Mouse (Mus musculus) liver, adult 2 months (tissue): ENCODE data around the gene Kif1b. TPM values are rescaled to one million over a fixed set of nuclear protein-coding genes. Genes with fewer than 3 reads are reported as not detected.

Source experiments
- DNase-seq: peaks from one replicate; pipeline ENCODE4 v3.0.0-alpha.2; 2011; ENCODE audit warnings: low read depth, low spot score; ENCODE audit errors: extremely low read depth
- H3K27ac ChIP-seq: fragments of 200-500 bp; replicated peaks from 2 replicates; pipeline ENCODE4 v1.5.1; 2012; ENCODE audit warnings: low read depth, mild to moderate bottlenecking, control low read depth, inconsistent platforms, low read length; ENCODE audit not compliant: insufficient read depth
- H3K27me3 ChIP-seq: fragments of 200-500 bp; 2 replicates; pipeline ENCODE4 v1.6.1; 2012; ENCODE audit warnings: mild to moderate bottlenecking, moderate library complexity, low read length, inconsistent platforms; ENCODE audit not compliant: control insufficient read depth, insufficient read depth
- H3K36me3 ChIP-seq: fragments of 200-500 bp; 2 replicates; pipeline ENCODE4 v1.6.1; 2012; ENCODE audit warnings: low read length, inconsistent platforms; ENCODE audit not compliant: control insufficient read depth, insufficient read depth
- H3K4me1 ChIP-seq: fragments of 200-500 bp; 2 replicates; pipeline ENCODE4 v1.6.1; 2011; ENCODE audit warnings: low read length; ENCODE audit not compliant: control insufficient read depth, insufficient read depth
- H3K4me3 ChIP-seq: fragments of 200-500 bp; 2 replicates; pipeline ENCODE4 v1.5.1; 2011; ENCODE audit warnings: low read depth, mild to moderate bottlenecking, control low read depth, low read length, moderate library complexity; ENCODE audit not compliant: insufficient read depth
- H3K79me2 ChIP-seq: fragments of 200-500 bp; 2 replicates; pipeline ENCODE4 v1.6.1; 2012; ENCODE audit warnings: inconsistent platforms, mild to moderate bottlenecking, low read length, moderate library complexity; ENCODE audit not compliant: control insufficient read depth, insufficient read depth
- H3K9ac ChIP-seq: fragments of 200-500 bp; 2 replicates; pipeline ENCODE4 v1.6.1; 2012; ENCODE audit warnings: low read depth, mild to moderate bottlenecking, control low read depth, inconsistent platforms, low read length
- CTCF ChIP-seq: fragments of 200-500 bp; IDR thresholded peaks from 2 replicates; pipeline ENCODE4 v1.5.1; 2011; ENCODE audit warnings: low read depth, low read length, control low read depth
- POLR2A ChIP-seq: fragments of 200-500 bp; IDR thresholded peaks from 2 replicates; pipeline ENCODE4 v1.6.1; 2011; ENCODE audit warnings: low read length, control low read depth; ENCODE audit not compliant: insufficient read depth; ENCODE audit errors: extremely low read depth
- WGBS: fragments of 180-500 bp; shearing (Covaris S2); methylation state at CpG from one replicate; pipeline ENCODE4 v1.1.7; 2018; 5-methylcytosine and 5-hydroxymethylcytosine counted together
- polyA plus RNA-seq: library from polyadenylated mRNA; depleted of rRNA; stranded (reverse); fragments of >200 nt; gene quantifications from 2 replicates; pipeline ENCODE4 v1.2.3, GENCODE M21; 2012; rRNA removed
- total RNA-seq: library from RNA; depleted of rRNA; stranded (reverse); fragments of >200 nt; gene quantifications from 2 replicates; pipeline ENCODE4 v1.2.3, GENCODE M21; 2014; rRNA removed

Gene Kif1b
- total and polyA plus RNA-seq, 2 experiments: 41.2 to 74.4 TPM

DNA sequence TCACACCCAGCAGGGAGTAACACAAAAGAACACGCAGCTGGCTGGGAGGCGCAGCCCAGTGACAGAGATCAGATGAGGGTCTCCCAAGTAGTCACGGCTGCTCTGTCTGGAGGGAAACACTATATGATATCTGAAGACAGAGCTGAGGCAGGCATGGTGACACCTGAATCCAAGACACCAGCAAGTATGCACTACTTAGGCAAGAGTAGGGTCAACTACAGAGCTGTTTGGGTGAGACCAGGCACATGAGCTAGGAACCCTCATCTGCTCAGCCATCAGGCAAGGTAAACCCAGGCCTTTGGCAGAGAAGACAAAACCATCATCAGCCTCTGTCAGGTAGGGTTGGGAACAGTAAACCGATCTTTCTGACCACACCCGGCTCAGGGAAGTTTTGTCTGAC lies 174.1 kb downstream of the Kif1b start:
- H3K36me3 ChIP-seq: no peaks in the 10 kb centered on the region
- no peaks in the 10 kb centered on the region for H3K79me2 ChIP-seq
- no peak overlapping the region for H3K4me3 ChIP-seq
- H3K27ac ChIP-seq: no peak overlapping the region
- TF ChIP-seq CTCF (no peak), POLR2A (no peak)
- H3K4me1 ChIP-seq: peaks cover 3% of the 10 kb centered on the region
- no peak overlapping the region for H3K9ac ChIP-seq
- H3K27me3 ChIP-seq: no peaks in the 10 kb centered on the region
- no peak for DNase-seq
- 96% methylated on average over 5 of the region's 5 CpGs for WGBS

DNA sequence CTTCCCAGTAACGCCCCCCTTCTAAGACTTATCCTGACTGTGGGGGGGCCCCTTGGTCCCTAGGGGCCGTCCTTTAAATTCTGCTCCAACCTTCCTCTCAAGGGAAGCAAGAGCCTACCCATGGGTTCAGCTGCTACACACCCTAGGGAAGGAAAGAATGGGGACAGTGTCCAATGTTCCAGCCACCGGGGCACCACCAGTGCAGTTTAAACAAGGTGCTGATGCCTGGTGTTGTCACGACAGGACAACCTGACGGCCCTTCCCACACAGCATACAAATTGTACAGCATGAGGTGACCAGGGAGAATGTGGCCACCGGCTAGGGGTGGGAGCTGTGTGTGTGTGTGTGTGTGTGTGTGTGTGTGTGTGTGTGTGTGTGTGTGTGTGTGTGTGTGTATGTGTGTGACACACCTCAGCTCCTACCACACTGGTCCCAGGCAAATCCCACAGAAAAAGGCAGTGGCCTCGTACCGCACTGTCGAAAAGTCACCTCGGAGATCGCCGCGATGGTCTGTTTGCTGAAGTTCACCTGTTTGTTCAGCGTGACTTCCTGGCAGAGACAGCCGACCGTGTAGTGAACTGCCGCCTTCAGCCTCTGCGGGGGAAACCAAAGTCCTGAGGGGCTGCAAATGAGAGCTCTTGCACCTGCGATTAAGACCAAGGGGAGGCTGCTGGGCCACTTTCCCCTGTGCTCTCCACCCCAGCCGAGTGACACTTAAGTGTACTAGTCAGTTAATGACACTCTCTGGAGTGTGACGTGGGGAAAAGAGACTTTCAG lies 175.5 kb downstream of the Kif1b start:
- DNase-seq: no peak
- Histone ChIP-seq H3K4me1 (peaks cover 3% of the 10 kb centered on the region), H3K36me3 (no peaks in the 10 kb centered on the region), H3K27me3 (no peaks in the 10 kb centered on the region), H3K4me3 (no peak overlapping the region), H3K27ac (no peak overlapping the region), H3K9ac (no peak overlapping the region), H3K79me2 (no peaks in the 10 kb centered on the region)
- TF ChIP-seq POLR2A: no peak
- no peak for TF ChIP-seq CTCF
- 32% methylated on average over 21 of the region's 21 CpGs for WGBS

DNA sequence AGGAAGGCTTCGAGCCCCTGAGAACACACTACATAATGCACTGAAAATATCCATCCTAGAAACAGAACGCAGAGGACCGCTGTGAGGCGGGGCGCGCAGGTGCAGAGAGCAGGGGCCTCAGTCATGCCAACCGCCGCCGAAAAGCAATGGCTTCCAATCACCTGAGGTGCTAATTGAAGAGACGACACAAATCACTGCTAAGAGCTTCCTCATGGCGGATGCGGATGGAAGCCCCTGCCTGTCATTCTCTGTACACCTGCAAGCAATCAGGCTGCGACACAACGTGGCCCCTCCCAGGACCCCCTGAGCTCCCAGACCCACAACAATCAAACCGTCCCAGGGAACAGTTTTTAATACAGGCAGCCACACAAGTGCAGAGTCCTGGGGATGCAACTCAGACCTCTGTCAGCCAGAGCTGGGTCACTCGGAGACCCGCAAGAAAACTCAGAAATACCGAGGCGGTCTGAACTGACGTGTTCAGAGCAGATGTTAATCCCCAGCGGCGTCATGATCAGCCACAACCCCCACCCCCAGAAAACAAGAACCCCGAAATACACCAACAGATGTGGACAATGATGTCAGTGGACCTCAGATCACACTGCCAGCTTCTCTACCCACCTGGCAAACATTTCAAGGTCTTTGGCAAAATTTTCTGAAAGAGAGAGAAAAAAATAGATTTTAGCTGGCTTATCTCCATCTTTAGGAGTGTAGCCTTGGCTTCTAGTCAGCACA lies 176.3 kb downstream of the Kif1b start:
- 93% methylated on average over 23 of the region's 23 CpGs for WGBS
- Histone ChIP-seq H3K36me3 (no peaks in the 10 kb centered on the region), H3K4me3 (no peak overlapping the region), H3K4me1 (peaks cover 3% of the 10 kb centered on the region), H3K27ac (no peak overlapping the region), H3K79me2 (no peaks in the 10 kb centered on the region), H3K9ac (no peak overlapping the region), H3K27me3 (no peaks in the 10 kb centered on the region)
- DNase-seq: no peak
- TF ChIP-seq CTCF (no peak), POLR2A (no peak)

DNA sequence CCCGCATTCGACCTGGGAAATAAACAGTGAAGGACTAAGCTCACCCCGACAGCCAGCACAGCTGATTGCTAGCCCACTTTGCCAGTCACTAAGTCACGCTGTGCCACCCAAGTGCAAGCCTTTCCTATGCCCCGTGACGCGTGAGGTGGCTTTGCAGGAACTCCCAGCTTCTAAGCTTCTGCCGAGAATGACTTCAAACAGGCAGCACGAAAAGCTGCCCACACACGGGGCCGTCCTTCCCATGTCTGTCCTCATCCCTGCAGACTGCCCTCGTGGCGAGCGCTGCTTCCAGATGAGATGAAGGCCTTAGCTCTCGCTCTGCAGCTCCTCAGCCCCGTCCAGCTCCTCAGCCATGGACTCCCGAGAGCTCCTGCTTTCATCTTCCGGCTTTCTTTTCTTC lies 179.0 kb downstream of the Kif1b start:
- H3K4me3 ChIP-seq: no peak overlapping the region
- H3K36me3 ChIP-seq: no peaks in the 10 kb centered on the region
- no peak overlapping the region for H3K27ac ChIP-seq
- peaks cover 3% of the 10 kb centered on the region for H3K4me1 ChIP-seq
- 80% methylated on average over 18 of the region's 18 CpGs for WGBS
- H3K9ac ChIP-seq: no peak overlapping the region
- H3K79me2 ChIP-seq: no peaks in the 10 kb centered on the region
- no peak for DNase-seq
- H3K27me3 ChIP-seq: no peaks in the 10 kb centered on the region
- TF ChIP-seq CTCF (no peak), POLR2A (no peak)

DNA sequence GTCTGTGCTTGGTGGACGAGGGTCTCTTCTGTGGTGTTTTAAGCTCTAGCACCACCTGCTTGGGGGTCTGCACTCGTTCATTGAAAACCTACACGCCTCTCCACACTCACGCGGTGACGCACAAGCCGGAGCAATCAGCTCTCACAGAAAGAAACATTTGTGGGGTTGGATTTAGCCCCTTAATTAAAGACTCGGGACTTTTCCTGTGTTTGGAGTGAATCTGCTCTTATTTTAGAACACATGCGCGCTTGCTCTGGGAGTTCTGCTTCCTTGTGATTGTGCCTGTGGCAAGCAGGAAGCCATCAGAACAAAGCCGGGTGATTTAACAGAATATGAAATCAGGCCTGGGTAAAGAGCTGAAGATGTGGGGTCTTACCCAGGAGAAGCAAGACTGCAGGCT lies 180.8 kb downstream of the Kif1b start, which contains the start of gene Cort:
Gene Cort, minus strand, starts transcription at position 101 of the 400 bp plus-strand sequence.
- H3K4me3 ChIP-seq: no peak within 1 kb of the TSS
- H3K36me3 ChIP-seq: no peaks in the 10 kb centered on the region
- TF ChIP-seq CTCF: no peak
- no peak for TF ChIP-seq POLR2A
- H3K27ac ChIP-seq: no peak within 1 kb of the TSS
- WGBS: 90% methylated on average over 11 of the region's 11 CpGs
- H3K4me1 ChIP-seq: no peaks in the 10 kb centered on the region
- H3K79me2 ChIP-seq: no peaks in the 10 kb centered on the region
- H3K27me3 ChIP-seq: no peaks in the 10 kb centered on the region
- no peak within 1 kb of the TSS for H3K9ac ChIP-seq
- DNase-seq: no peak

Other genes with a start within 250 kb of the Kif1b start
- gene Pex14, start 207.8 kb downstream of the Kif1b start, total RNA-seq: 35.6 and 43.3 TPM in 2 replicates
- gene Pex14, start 207.8 kb downstream of the Kif1b start, polyA plus RNA-seq: 58.2 and 71.6 TPM in 2 replicates
- 11.8 and 13.2 TPM in 2 replicates for gene Dffa, start 203.5 kb downstream of the Kif1b start, total RNA-seq
- gene Dffa, start 203.5 kb downstream of the Kif1b start, polyA plus RNA-seq: 14.5 and 14.8 TPM in 2 replicates
- gene Cort, start 180.9 kb downstream of the Kif1b start, total RNA-seq: not detected in 2 replicates
- not detected in 2 replicates for gene Cort, start 180.9 kb downstream of the Kif1b start, polyA plus RNA-seq
- gene Cenps, start 170.1 kb downstream of the Kif1b start, total RNA-seq: 0.40 and 0.46 TPM in 2 replicates
- 0.19 and 0.33 TPM in 2 replicates for gene Cenps, start 170.1 kb downstream of the Kif1b start, polyA plus RNA-seq
- 13.1 and 17.6 TPM in 2 replicates for gene Pgd, start 140.9 kb downstream of the Kif1b start, total RNA-seq
- gene Pgd, start 140.9 kb downstream of the Kif1b start, polyA plus RNA-seq: 45.0 and 51.1 TPM in 2 replicates
- gene Ube4b, start 119.1 kb upstream of the Kif1b start, total RNA-seq: 22.4 and 23.3 TPM in 2 replicates
- gene Ube4b, start 119.1 kb upstream of the Kif1b start, polyA plus RNA-seq: 28.2 and 30.0 TPM in 2 replicates
- not detected in 2 replicates for gene Rbp7, start 147.3 kb upstream of the Kif1b start, total RNA-seq
- gene Rbp7, start 147.3 kb upstream of the Kif1b start, polyA plus RNA-seq: not detected in 2 replicates
- gene Tmem274, start 169.7 kb upstream of the Kif1b start, total RNA-seq: not detected in 2 replicates
- gene Tmem274, start 169.7 kb upstream of the Kif1b start, polyA plus RNA-seq: not detected in 2 replicates
- 12.8 and 14.4 TPM in 2 replicates for gene Nmnat1, start 177.5 kb upstream of the Kif1b start, total RNA-seq
- 17.4 and 19.8 TPM in 2 replicates for gene Nmnat1, start 177.5 kb upstream of the Kif1b start, polyA plus RNA-seq
- gene Lzic, start 177.5 kb upstream of the Kif1b start, total RNA-seq: 5.3 and 5.6 TPM in 2 replicates
- gene Lzic, start 177.5 kb upstream of the Kif1b start, polyA plus RNA-seq: 3.5 and 5.7 TPM in 2 replicates
- gene Ctnnbip1, start 210.5 kb upstream of the Kif1b start, total RNA-seq: 4.9 and 6.6 TPM in 2 replicates
- 9.7 and 9.9 TPM in 2 replicates for gene Ctnnbip1, start 210.5 kb upstream of the Kif1b start, polyA plus RNA-seq